Mouse (Mus musculus) lung, postnatal 0 days (tissue): ENCODE measurements at regions not wholly inside any gene's neighbourhood (a gene's known extent, or its start where the extent isn't known, plus 50 kb on each side); places are given as distances from the start of the nearest gene placed in this dataset.

Experiments used
- CTCF ChIP-seq: IDR thresholded peaks from 2 replicates; pipeline ENCODE4 v1.5.1; 2016; ENCODE audit warnings: antibody characterized with exemption, mild to moderate bottlenecking
- EP300 ChIP-seq: IDR thresholded peaks from 2 replicates; pipeline ENCODE4 v1.6.1; 2016; ENCODE audit warnings: antibody characterized with exemption, mild to moderate bottlenecking, control low read depth

GRCm38 (mm10) chr2:19065511-19065910 is 67.4 kb downstream of the 4930426L09Rik start:
- no peak for TF ChIP-seq CTCF
- no peak for TF ChIP-seq EP300
